Mouse (Mus musculus) erythroblast, adult 5-6 weeks (primary cell): Measurements from ENCODE around the gene Psmd7. TPM values are rescaled to one million over a fixed set of nuclear protein-coding genes. Genes with fewer than 3 reads are reported as not detected.
"Not testable (repeated sequence)": the region's sequence is repeated elsewhere in the genome, so short reads cannot be mapped to it uniquely, and the experiment has no call there.

Experiments
- ATAC-seq: replicated peaks from 2 replicates; pipeline ENCODE4 v1.8.0; 2016; ENCODE audit warnings: moderate number of reproducible peaks, mild to moderate bottlenecking, moderate TSS enrichment, inconsistent platforms; ENCODE audit not compliant: poor library complexity, low FRiP score, severe bottlenecking
- total RNA-seq, 2 experiments: library from RNA; stranded (forward) in 1 of 2; stranded (reverse) in 1 of 2; fragments of 150-400 nt in 1 of 2; fragments of 200-764, 138-1000 nt in 1 of 2; gene quantifications; 2 replicates each; pipeline versions ENCODE4 v1.2.3 to v1.2.4; 2015 to 2017; ENCODE audit warnings: low replicate concordance in 2 of 2

The Psmd7 gene
- total RNA-seq (2015; ENCODE audit: low replicate concordance) (45.5 and 49.7 TPM in 2 replicates), total RNA-seq (2017; ENCODE audit: low replicate concordance) (24.5 and 27.7 TPM in 2 replicates)

GRCm38 (mm10) chr8:107587995-107588780 lies at the start of gene Psmd7:
Psmd7 (minus strand) TSS chr8:107588464.
- peak; percentile 100 for ATAC-seq

- ATAC-seq: no peak
These were observed 45.5 kb upstream of the Psmd7 start for GRCm38 (mm10) chr8:107633734-107634133.

- ATAC-seq: no peak
These were observed 41.4 kb upstream of the Psmd7 start for GRCm38 (mm10) chr8:107629701-107630100.

GRCm38 (mm10) chr8:107628501-107629149 lies 40.4 kb upstream of the Psmd7 start:
- no peak for ATAC-seq

- no peak for ATAC-seq
These were observed 39.6 kb upstream of the Psmd7 start for GRCm38 (mm10) chr8:107627881-107628280.

DNA sequence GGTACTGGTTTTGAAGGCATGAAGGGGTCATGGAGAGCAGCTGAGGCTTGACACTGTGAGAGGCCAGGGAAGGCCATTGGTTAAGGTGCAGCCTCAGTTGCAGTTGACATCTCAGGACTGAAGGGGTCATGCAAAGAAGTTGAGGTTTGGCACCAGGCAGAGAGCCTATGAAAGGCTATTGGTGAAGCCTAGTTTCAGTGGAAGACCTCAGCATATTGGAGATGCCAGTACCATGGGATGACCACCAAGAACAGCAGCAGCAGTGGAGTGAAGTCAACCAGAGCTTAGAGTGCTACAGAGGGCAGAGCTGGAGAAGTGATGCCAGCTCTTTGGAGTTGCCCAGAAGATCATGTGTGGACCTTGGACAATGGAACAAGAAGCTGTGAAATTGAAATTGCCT lies 36.0 kb upstream of the Psmd7 start:
- ATAC-seq: not testable (repeated sequence)

- no peak for ATAC-seq
These were observed 33.8 kb upstream of the Psmd7 start for GRCm38 (mm10) chr8:107621930-107622623.

DNA sequence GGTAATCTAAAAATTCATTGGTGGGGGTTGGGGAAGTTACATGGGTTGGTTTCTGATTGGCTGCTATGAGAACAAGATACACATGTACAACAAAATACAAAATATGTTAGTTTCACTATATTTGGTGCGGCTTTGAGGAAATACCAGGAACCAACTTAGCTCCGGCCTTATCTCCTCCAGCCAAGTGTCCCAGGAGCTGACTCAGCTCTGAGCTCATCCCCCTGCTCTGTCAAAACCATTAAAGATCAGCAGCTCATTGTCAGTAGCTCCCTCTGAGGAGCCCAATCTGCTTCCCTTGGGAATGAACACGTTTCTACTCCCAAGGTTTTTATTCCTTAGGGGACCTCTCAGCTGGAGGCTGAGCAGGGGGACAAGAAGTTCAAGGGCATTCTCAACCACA lies 32.9 kb upstream of the Psmd7 start:
- no peak for ATAC-seq

DNA sequence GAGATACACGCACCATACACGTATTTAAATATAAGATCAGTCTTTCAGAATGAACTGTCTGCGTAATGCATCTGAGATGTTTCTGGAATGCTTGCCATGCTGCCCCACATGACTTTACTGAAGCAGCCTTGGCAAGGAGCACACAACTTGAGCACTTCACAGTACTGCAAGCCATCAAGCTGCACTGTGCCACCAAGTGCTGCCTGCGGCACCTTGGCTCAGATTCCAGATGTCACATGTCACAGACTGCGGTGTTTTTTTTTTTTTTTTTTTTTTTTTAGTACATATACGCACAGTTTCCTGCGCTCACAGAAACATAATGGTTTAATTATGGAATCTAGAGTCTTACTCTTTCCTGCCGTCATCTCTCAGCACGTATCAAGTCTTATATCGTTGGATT lies 30.2 kb upstream of the Psmd7 start:
- no peak for ATAC-seq

- ATAC-seq: no peak
These were observed 25.1 kb upstream of the Psmd7 start for GRCm38 (mm10) chr8:107613411-107613810.

DNA sequence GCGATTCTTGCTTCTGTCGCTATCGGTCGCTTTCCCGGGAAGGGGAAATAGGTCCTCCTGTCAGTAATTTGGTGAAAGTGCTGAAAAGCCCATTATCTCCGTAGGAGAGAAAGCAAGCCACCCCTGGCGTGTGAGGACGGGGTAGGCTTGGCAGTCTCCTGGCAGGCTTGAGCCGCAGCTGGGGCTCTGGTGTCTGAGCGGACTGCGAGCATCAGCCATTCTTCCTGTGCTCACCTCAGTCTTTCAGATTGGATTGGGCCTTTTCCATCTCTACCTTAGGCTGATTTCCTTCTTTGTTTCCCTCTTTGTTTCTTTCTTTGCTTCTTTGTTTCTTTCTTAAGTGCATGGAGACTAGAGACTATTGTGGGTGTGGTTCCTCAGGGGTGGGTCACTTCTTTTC lies 22.6 kb upstream of the Psmd7 start:
- ATAC-seq: no peak

DNA sequence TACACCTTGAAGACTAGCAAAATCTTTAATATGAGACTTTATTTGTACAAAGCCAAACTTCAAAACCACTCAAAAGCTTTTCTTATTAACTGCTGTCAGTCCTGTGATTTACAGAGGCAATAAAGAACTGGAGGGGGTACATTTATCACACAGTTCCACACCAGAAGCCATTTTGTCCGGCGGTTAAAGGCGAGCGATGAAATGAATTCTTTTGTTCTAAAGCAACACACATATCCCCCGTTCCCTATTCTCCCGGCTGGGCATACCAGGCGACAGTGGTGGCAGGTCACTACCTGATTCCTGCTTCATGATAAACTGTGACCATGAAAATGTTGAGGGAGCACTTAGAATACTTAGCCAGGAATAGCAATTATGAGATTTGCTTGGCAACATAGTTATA lies 20.5 kb upstream of the Psmd7 start:
- no peak for ATAC-seq

- ATAC-seq: no peak
These were observed 14.8 kb upstream of the Psmd7 start for GRCm38 (mm10) chr8:107603026-107603425.

DNA sequence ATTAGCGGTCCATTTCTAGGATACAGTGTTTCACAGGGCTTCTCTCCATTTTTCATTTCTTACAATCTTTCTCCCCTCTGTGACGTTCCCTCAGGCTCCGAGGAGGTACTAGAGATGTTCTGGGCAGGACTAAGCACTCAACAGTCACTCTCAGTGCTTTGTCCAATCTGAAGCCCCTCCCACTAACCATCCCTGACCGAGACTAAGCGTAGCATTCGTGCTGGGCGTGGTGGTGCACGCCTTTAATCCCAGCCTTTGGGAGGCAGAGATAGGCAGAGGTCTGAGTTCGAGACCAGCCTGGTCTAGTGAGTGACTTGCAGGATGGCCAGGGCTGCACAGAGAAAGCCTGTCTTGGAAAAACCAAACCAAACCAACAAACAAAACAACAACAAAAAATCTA lies 11.4 kb upstream of the Psmd7 start:
- no peak for ATAC-seq

GRCm38 (mm10) chr8:107597731-107598130 lies 9.5 kb upstream of the Psmd7 start:
- ATAC-seq: no peak

- no peak for ATAC-seq
These were observed 6.6 kb upstream of the Psmd7 start for GRCm38 (mm10) chr8:107594817-107595216.

GRCm38 (mm10) chr8:107593967-107594729 lies 5.9 kb upstream of the Psmd7 start:
- ATAC-seq: no peak

DNA sequence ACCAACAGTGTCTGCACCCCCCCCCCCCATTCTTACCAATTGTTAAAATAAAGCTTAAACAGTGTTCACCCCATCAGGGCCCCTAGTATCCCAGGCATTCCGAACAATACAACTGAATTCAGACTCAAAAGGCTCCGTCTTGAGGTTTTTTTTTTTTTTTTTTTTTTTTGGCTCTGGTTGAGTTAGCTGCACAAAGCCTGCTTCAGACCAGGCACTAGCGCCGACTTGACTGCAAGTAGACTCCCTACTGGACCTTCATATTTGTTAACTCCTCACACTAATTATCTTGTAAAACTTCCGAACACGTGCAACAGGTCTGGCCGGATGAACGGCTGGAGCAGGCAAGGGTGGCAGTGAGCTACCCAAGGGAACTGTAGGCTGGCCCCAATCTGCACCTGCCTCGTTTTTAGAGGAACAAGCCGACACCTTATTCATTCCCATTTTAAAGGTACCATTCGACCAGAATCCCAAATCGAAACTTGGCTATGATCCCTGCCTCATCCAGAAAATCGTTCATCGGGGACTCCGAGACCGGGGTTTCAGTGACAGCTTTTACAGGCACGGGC lies 752 bp downstream of the Psmd7 start:
- peak; percentile 38 for ATAC-seq

- ATAC-seq: no peak
These were observed 6.1 kb downstream of the Psmd7 start for GRCm38 (mm10) chr8:107582136-107582535.

DNA sequence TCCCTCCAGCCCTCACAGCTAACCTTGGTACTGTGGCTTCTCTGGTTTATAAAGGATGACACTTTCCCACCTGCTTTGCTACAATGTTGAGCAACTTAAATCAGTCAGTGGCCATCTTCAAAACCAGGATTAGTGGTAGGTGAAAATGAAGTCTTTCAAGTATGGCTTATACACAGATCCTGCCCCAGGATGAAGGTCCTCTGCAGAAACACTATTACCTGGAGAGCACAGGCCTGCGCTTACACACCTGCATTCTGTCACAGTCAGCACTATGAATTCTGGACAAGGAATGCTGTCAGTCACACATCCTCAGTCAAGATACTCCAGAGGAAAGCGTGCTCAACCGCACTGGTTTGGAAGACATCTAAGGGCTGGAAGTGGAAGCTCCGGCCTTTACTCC lies 6.7 kb downstream of the Psmd7 start:
- no peak for ATAC-seq
